Mouse (Mus musculus): ENCODE results near the gene Arhgap20. TPM values are rescaled to one million over a fixed set of nuclear protein-coding genes. Genes with fewer than 3 reads are reported as not detected.

Arhgap20 gene
- total and polyA plus RNA-seq, 3 experiments, result 0.54 to 0.93 (median 0.60) TPM

- in situ Hi-C loops (cut with MboI; ENCODE audit: low pct_ligation_motif_present, low pct_unique_long_range_greater_than_20kb, low sequenced_read_pairs), result loop anchor here (25.0 kb wide), 1 partner anchor 114 kb away; no protein-coding TSS in a partner anchor
- H3K27me3 ChIP-seq (replicated peaks), result no peaks in the 10 kb centered on the region
- no peak overlapping the region for H3K27ac ChIP-seq (ENCODE audit: insufficient read depth, low read depth)
- TF ChIP-seq CHD1 (IDR thresholded peaks at IDR 0.05; ENCODE audit: low read depth, low read length) (no peak), GABPA (IDR thresholded peaks at IDR 0.05; ENCODE audit: insufficient replicate concordance, low read depth, low read length) (no peak), CTCF (conservative IDR thresholded peaks at IDR 0.05 in 1 of 2, IDR thresholded peaks at IDR 0.05 in 1 of 2; ENCODE audit: low read depth in 2 of 2, low read length in 2 of 2) (no peak), SMC3 (IDR thresholded peaks at IDR 0.05; ENCODE audit: low read depth, low read length) (no peak), HCFC1 (IDR thresholded peaks at IDR 0.05; ENCODE audit: low read depth, low read length) (no peak), ZKSCAN1 (IDR thresholded peaks at IDR 0.05; ENCODE audit: borderline replicate concordance, low read depth, low read length) (no peak), RCOR1 (conservative IDR thresholded peaks at IDR 0.05; ENCODE audit: low read depth, low read length) (no peak), CHD2 (IDR thresholded peaks at IDR 0.05; ENCODE audit: low read length) (no peak), ZNF384 (IDR thresholded peaks at IDR 0.05; ENCODE audit: low read depth, low read length) (no peak), POLR2AphosphoS2 (IDR thresholded peaks at IDR 0.05; ENCODE audit: low read depth, low read length) (no peak), NELFE (IDR thresholded peaks at IDR 0.05; ENCODE audit: low read depth, low read length) (no peak), ZC3H11A (IDR thresholded peaks at IDR 0.05; ENCODE audit: low read depth, low read length) (no peak), E2F4 (IDR thresholded peaks at IDR 0.05; ENCODE audit: insufficient replicate concordance, low read depth, low read length) (no peak), MAFK (IDR thresholded peaks at IDR 0.05; ENCODE audit: insufficient replicate concordance, low read length) (no peak), ETS1 (conservative IDR thresholded peaks at IDR 0.05; ENCODE audit: low read depth, low read length) (no peak), BHLHE40 (IDR thresholded peaks at IDR 0.05; ENCODE audit: low read depth, low read length) (no peak), MEF2A (IDR thresholded peaks at IDR 0.05; ENCODE audit: borderline replicate concordance, low read depth, low read length) (no peak), USF2 (conservative IDR thresholded peaks at IDR 0.05; ENCODE audit: low read depth, low read length) (no peak)
- no peak overlapping the region for H3K4me3 ChIP-seq (replicated peaks in 1 of 3; ENCODE audit: low read depth in 2 of 3, low read length in 2 of 3, poor library complexity in 1 of 3)
- no peaks in the 10 kb centered on the region for H3K9me3 ChIP-seq (replicated peaks; ENCODE audit: low read length)
- no peaks in the 10 kb centered on the region for H3K36me3 ChIP-seq (replicated peaks in 1 of 2; ENCODE audit: control insufficient read depth in 1 of 2, insufficient read depth in 1 of 2, low read length in 1 of 2)
- no peak overlapping the region for H3K4me2 ChIP-seq (ENCODE audit: insufficient read depth, low read depth, poor library complexity, severe bottlenecking)
- H3K4me1 ChIP-seq (ENCODE audit: control insufficient read depth in 1 of 2, insufficient read depth in 2 of 2), result peaks cover 2 to 6% of the 10 kb centered on the region in 2 experiments; a peak in 2 of 4 replicates
- no peaks in the 10 kb centered on the region for H3K79me2 ChIP-seq (replicated peaks; ENCODE audit: control insufficient read depth, extremely low read depth, insufficient read depth, poor library complexity, severe bottlenecking)
- no peak overlapping the region for H3K9ac ChIP-seq (ENCODE audit: insufficient read depth, low read depth)
- dilution Hi-C loops (cut with MboI; ENCODE audit: extremely low pct_ligation_motif_present, extremely low pct_unique_long_range_greater_than_20kb, low sequenced_read_pairs), result no loop called here
- DNase-seq (ENCODE audit: extremely low read depth), result no peak
These were observed 33.1 kb downstream of the Arhgap20 start for GRCm38 (mm10) chr9:51798251-51798650.

GRCm38 (mm10) chr9:51799156-51799555, 34.0 kb downstream of the Arhgap20 start:
- H3K27me3 ChIP-seq (replicated peaks), result no peaks in the 10 kb centered on the region
- TF ChIP-seq MAFK (IDR thresholded peaks at IDR 0.05; ENCODE audit: insufficient replicate concordance, low read length) (no peak), POLR2AphosphoS2 (IDR thresholded peaks at IDR 0.05; ENCODE audit: low read depth, low read length) (no peak), BHLHE40 (IDR thresholded peaks at IDR 0.05; ENCODE audit: low read depth, low read length) (no peak), ZKSCAN1 (IDR thresholded peaks at IDR 0.05; ENCODE audit: borderline replicate concordance, low read depth, low read length) (no peak), JUN (IDR thresholded peaks at IDR 0.05; ENCODE audit: insufficient read depth, low read depth, low read length) (no peak), ZMIZ1 (IDR thresholded peaks at IDR 0.05; ENCODE audit: low read depth, low read length) (no peak), ELF1 (IDR thresholded peaks at IDR 0.05; ENCODE audit: low read depth, low read length) (no peak), TCF12 (IDR thresholded peaks at IDR 0.05; ENCODE audit: low read depth, low read length) (no peak), KAT2A (IDR thresholded peaks at IDR 0.05; ENCODE audit: insufficient replicate concordance, low read length) (no peak), ZC3H11A (IDR thresholded peaks at IDR 0.05; ENCODE audit: low read depth, low read length) (no peak), MEF2A (IDR thresholded peaks at IDR 0.05; ENCODE audit: borderline replicate concordance, low read depth, low read length) (no peak), SMC3 (IDR thresholded peaks at IDR 0.05; ENCODE audit: low read depth, low read length) (no peak), IRF4 (IDR thresholded peaks at IDR 0.05; ENCODE audit: low read depth, low read length) (no peak), CTCF (conservative IDR thresholded peaks at IDR 0.05 in 1 of 2, IDR thresholded peaks at IDR 0.05 in 1 of 2; ENCODE audit: low read depth in 2 of 2, low read length in 2 of 2) (no peak), UBTF (IDR thresholded peaks at IDR 0.05; ENCODE audit: low read depth, low read length) (no peak), CHD1 (IDR thresholded peaks at IDR 0.05; ENCODE audit: low read depth, low read length) (no peak), USF2 (conservative IDR thresholded peaks at IDR 0.05; ENCODE audit: low read depth, low read length) (no peak), ETS1 (conservative IDR thresholded peaks at IDR 0.05; ENCODE audit: low read depth, low read length) (no peak), ZNF384 (IDR thresholded peaks at IDR 0.05; ENCODE audit: low read depth, low read length) (no peak)
- no peak overlapping the region for H3K27ac ChIP-seq (ENCODE audit: insufficient read depth, low read depth)
- no peaks in the 10 kb centered on the region for H3K79me2 ChIP-seq (replicated peaks; ENCODE audit: control insufficient read depth, extremely low read depth, insufficient read depth, poor library complexity, severe bottlenecking)
- H3K9ac ChIP-seq (ENCODE audit: insufficient read depth, low read depth), result no peak overlapping the region
- no peaks in the 10 kb centered on the region for H3K9me3 ChIP-seq (replicated peaks; ENCODE audit: low read length)
- no peak overlapping the region for H3K4me3 ChIP-seq (replicated peaks in 1 of 3; ENCODE audit: low read depth in 2 of 3, low read length in 2 of 3, poor library complexity in 1 of 3)
- dilution Hi-C loops (cut with MboI; ENCODE audit: extremely low pct_ligation_motif_present, extremely low pct_unique_long_range_greater_than_20kb, low sequenced_read_pairs), result no loop called here
- in situ Hi-C loops (cut with MboI; ENCODE audit: low pct_ligation_motif_present, low pct_unique_long_range_greater_than_20kb, low sequenced_read_pairs), result loop anchor here (25.0 kb wide), 1 partner anchor 113 kb away; no protein-coding TSS in a partner anchor
- H3K4me1 ChIP-seq (ENCODE audit: control insufficient read depth in 1 of 2, insufficient read depth in 2 of 2), result peaks cover 2 to 6% of the 10 kb centered on the region in 2 experiments; a peak in 2 of 4 replicates
- H3K36me3 ChIP-seq (replicated peaks in 1 of 2; ENCODE audit: control insufficient read depth in 1 of 2, insufficient read depth in 1 of 2, low read length in 1 of 2), result no peaks in the 10 kb centered on the region
- H3K4me2 ChIP-seq (ENCODE audit: insufficient read depth, low read depth, poor library complexity, severe bottlenecking), result no peak overlapping the region
- DNase-seq (ENCODE audit: extremely low read depth), result no peak

Measured in CH12.LX (cell line).